Mouse (Mus musculus) CD4-positive, CD25-positive, alpha-beta regulatory T cell, adult 2 months (primary cell): Measurements from ENCODE around the gene Slc15a5.
"Not testable (repeated sequence)": the region's sequence is repeated elsewhere in the genome, so short reads cannot be mapped to it uniquely, and the experiment has no call there.

Source experiments
- DNase-seq: peaks from one replicate; pipeline ENCODE4 v3.0.0-alpha.2; 2012; ENCODE audit warnings: low read depth, low spot score

Slc15a5 gene

DNA sequence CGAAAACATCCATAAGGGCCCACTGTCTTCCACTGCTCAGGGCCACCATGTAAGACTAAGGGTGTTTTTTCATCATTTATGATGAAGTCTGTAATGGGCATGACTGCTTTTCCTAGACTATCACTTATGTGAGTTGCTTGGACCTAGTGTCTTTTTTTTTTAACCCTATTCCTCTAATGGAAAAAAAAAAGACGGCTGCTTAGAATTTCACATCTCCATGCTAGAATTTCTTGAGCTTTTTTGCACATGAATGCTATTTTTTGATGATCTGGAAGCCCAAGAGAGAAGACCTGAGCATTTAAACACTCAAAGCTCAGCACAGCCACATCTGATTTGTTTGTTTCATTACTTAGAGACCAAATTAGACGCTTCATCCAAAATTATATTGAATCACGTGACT, at the start of gene Slc15a5:
Gene Slc15a5 (minus strand): TSS at position 101 of the 400 bp plus-strand sequence.
- DNase-seq: no peak

DNA sequence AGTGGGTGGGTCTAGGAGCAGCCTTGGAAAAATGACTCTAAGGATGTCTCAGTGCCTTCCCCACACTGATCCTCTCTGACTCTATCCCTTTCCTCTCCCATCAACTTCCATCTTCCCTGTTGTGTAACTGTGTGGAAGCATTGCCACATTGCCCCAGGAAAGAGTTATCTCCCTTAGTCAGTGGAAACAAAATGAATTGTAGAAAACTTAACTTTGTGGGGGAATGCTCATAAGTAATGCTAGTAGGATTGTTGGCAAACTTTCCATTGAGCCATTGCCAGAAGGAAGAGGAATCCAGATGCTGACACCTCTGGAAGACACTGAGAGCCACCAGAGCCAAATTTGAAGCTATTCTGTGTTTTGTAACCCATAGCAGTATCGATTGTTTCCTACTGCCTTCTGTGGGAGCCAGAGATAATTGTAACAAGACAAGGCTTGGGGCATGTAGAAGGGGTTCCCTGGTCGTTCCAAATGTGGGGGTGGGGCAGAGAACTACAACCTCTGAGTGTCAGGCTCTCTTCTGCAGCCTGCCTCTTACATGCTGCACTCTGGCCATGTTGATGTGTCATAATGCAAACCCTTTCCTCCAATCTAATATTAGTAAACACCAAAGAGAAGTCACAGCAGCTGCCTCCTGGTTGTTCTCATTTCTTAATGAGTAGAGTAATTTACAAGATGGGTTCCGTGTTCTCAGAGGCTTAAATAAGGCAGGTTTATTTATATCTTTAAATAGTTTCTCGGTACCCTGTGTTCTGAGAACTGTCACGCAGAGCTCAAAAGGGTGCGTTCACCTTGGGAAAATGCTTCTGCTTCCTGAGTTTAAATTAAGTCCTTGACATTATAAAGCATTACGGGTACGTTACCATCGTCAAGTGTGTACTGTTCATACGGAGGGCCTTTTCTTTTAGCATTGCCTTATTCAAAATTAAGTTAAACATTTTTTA, 48.9 kb upstream of the Slc15a5 start:
- no peak for DNase-seq

GRCm38 (mm10) chr6:138117496-138117895, 37.8 kb upstream of the Slc15a5 start:
- no peak for DNase-seq

DNA sequence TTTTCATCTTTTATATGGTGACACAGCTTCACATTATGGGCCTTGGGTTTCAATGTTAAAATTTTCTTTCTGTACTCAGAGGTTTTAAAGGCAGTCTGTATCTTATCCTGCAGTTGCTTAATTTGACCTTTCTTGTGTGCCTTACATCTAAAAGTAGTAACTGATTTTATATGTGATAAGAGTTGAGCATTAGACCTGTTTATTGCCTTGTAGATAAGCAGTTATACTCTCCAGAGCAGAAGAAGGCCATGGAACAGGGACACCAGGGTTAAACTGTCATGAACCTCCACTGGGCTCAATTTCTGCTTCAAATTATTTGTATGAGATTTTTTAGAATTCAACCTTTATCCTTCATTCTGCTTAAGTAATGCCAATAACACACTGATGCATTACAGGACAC, 24.8 kb upstream of the Slc15a5 start:
- DNase-seq: no peak

GRCm38 (mm10) chr6:138102940-138103339, 23.2 kb upstream of the Slc15a5 start:
- no peak for DNase-seq

- DNase-seq: no peak
These were observed 22.1 kb upstream of the Slc15a5 start for GRCm38 (mm10) chr6:138101843-138102242.

- no peak for DNase-seq
These were observed 19.9 kb upstream of the Slc15a5 start for GRCm38 (mm10) chr6:138099646-138100045.

GRCm38 (mm10) chr6:138095060-138095459, 15.3 kb upstream of the Slc15a5 start:
- DNase-seq: no peak

- DNase-seq: no peak
These were observed 12.7 kb upstream of the Slc15a5 start for GRCm38 (mm10) chr6:138092432-138092831.

DNA sequence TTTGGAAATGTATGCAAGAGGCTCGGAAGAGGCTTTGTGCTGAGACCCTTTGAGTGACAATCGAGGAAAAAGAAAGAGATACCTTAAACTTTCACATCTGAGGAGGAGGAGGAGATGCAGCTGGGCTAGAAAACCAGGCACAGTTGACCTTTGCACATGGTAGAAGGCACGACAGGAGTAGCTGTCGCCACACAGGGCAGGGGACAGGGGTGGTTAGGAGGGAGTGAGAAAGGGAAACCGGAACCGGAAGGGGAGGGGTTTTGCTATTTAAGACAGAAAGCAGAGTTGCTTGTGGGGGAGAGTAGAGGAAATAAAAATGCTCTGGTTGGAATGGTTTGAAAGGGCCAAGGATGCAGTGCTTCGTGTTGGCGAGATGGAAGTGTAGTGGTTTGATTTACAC, 9.4 kb upstream of the Slc15a5 start:
- no peak for DNase-seq

DNA sequence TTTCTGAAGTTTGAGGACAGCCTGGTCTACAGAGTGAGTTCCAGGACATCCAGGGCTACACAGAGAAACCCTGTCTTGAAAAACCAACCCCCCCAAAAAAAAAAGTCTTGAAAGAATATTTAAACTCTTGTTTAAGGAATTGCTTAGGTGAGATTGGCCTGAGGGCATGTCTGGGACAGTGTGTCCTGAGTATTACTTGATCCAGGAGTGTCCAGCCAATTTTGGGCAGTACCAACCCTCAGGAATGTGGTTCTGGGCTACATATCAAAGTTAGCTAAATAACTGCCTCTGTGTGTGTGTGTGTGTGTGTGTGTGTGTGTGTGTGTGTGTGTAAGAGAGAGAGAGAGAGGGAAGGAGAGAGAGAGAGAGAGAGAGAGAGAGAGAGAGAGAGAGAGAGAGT, 6.7 kb upstream of the Slc15a5 start:
- DNase-seq: not testable (repeated sequence)

GRCm38 (mm10) chr6:138080778-138081549, 1.2 kb upstream of the Slc15a5 start:
- no peak for DNase-seq

DNA sequence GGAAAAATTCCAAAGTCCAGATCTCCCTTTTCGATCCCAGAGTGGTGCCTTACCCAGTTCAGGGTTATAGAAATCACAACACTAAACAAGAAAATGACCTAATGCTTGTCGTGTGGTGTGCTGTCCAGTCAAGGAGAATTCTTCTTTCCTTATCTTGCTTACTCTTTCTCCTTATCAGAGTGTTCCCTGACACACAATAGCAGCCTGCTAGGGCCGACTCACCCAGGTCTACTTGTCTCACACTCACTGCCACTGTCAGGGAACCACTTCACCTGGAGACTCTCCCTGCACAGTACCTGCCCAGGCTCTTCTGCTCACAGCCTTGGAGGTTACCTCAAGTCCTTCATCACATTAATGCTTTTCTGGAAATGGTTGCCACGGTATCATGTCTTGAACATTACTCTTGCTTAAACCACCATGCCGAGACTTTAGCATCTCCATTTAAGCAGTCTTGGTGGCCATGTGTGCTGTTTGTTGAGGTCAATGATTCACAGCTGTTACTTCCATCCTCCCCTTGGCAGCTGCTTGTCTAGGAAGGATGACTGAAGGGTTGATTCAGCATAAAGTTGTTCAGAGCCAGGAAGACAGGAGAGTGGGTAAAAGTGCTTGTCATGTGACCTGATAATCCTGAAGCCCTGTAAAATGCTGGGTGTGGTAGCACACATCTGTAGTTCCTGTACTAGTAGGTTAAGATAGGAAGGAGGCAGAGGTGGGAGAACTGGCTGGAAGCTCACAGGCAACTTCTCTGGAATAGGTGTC, 1.9 kb downstream of the Slc15a5 start:
- DNase-seq: no peak

- no peak for DNase-seq
These were observed 4.0 kb downstream of the Slc15a5 start for GRCm38 (mm10) chr6:138075723-138076122.

DNA sequence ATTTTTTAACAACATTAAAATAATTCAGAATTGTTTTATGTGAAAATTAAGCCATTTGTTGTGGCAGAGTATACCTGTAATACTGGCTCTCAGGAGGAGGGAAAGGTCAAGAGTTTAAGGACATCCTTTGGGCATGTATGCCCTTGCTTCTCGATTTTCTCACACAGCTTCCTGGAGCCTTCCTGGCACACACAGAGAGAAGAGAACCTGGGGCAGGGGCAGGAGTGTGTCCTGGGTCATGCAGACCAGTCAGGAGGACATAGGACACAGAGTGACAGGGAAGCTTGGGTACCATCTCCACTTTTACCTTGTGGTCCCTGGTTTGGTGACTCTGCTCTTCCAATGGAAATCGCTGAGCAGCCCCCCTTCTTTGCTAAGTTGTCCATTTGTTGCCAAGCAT, 6.2 kb downstream of the Slc15a5 start:
- no peak for DNase-seq

DNA sequence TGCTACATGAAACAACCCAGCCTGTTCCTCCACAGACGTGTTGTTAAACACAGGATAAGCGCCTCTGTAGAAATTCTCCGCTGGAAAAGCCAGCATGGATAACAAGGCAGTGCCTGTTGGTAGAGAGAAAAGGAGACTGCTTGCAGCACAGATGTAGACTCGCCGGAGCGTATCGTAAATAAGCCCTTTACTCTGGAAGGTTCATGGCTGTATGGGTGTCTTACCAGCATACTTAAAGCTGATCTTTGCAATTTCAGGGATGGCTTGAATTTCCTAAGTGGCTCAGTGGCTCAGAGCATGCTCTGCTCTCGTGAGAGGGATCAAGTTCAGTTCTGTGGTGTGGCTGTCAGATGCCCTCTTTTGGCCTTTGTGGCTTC, 6.8 kb downstream of the Slc15a5 start:
- no peak for DNase-seq

GRCm38 (mm10) chr6:138072110-138072962, 7.4 kb downstream of the Slc15a5 start:
- no peak for DNase-seq

- no peak for DNase-seq
These were observed 8.1 kb downstream of the Slc15a5 start for GRCm38 (mm10) chr6:138071505-138072107.

DNA sequence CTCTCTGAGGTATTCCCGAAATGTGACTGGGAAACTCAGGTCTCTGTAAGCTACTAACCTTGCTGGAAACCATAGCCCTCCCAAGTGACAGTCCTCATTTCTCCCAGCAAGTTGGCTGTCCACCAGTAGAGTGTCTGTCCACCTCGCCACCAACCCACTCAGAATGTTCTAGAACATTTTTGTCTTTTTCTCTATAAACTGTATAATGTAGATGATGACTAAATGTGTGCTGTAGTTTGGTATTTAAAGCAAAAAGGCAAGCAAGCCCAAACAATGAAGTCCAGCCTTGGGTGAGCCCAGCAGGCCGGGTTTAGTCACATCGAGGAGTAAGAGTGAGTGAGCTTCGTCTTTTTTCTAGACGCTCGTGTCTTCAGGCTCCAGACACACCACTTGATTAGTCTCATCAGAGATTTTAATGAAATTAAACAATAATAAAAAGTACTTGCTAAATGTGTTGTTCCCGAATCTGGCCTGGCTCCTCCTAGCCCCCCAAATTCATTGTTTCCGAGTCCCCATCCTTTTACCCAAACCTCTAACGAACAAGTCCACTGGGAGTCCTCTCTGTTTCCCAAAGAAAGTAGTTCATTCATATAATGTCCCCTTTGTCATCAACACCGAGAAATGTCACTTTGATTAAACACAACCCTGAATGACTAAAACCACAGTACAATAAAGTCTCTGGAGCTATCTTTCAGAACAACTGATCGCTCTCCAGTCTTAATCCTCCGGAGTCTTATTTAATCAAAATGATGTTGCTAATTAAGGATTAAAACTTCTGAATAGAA, 8.8 kb downstream of the Slc15a5 start:
- DNase-seq: no peak

DNA sequence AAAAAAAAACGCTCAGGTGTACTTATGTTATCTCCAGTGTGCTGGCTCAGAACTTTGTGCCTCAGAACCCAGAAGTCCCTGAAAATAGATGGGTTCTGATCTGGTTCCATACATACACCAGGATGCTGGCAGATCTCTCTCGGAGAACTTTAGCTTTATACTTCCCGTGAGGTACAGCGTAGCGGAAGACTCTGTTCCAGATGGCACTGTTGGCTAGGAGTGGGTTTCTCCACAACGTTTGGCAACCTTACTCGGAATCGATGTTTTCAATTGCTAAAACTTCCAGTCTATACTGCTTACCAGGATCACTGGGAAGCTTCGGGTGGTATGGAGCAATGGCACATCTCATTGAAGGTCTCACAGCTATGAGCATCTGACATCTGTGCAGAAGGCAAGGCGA, 9.8 kb downstream of the Slc15a5 start:
- no peak for DNase-seq
